Mouse (Mus musculus) cerebellum, adult 9-10 months (tissue): ENCODE data around the gene Il17f.
A peak's percentile ranks its signal among the peaks of the same experiment; 100 is the strongest.
"Not testable (repeated sequence)": the region's sequence is repeated elsewhere in the genome, so short reads cannot be mapped to it uniquely, and the experiment has no call there.

Experiments used
- DNase-seq: peaks from one replicate; pipeline ENCODE4 v3.0.0; 2022

Gene Il17f

DNA sequence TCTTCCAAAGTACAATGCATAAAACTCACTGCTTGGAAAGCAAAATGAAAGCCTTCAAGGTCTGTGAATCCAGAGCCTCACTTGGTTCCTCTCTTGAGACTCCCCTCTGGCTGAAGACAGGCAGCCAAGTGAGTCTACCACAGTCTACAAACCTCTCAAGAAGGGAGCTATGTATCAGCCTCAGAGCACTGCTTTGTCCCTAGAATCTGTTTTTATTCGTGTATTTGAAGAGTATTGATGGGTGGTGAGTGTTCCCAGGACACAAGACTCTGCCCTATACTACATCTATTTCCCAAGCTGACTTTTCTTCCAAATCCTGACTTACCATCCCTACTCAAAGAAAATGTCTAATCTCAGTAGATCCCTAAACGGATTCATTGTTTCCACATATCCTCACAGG, 12.1 kb downstream of the Il17f start:
- no peak for DNase-seq

DNA sequence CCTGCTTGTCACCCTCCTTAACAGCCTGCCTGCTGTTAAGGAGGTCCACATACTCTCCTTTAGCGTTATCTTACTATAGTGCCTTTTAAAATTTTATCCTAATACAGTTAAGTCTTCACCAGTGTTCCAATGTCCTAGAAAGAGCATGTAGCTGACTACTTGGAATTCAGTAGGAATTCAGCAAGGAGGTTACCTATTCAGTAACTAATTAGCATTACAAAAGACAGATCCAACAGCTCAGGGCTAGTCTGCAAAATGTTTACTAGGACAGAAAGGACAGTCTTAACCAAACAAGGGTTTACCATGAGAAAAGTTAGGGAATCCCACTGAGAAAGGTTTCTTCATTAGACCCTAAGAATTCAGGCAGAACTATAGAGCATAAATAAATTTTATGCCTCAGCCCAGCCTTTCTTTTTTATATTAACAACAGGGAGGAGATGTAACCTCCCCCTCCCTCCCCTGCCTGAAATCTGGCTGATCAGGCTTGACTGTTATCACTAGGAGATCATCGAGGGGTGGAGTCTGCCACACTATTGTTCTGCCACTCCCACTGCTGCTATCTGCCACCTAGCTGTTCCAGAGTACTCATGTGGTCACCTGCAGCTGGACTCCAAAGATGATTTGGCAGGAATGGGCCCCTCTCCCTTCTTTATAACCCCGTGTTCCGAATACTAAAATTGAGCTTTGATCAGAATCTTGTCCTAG, 16.2 kb downstream of the Il17f start:
- DNase-seq, result not testable (repeated sequence)

DNA sequence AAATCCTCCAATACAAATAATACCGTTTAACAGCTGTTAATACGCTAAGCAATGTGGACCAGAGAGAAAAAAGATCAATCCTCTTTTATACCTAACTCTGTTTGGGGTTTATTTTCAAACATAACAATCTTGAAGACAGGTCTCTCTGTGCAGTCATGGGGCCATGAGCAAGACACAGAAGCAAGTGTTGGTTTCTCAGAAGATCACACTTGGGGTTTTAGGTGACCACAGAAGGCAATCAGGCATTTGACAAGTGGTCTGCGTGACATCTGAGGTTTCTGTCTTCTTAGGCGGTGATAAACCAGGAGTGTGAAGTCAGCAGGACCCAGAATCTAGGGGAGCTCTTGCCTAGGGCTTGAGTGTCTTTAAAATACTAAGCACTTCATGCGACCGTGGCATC, 23.9 kb downstream of the Il17f start:
- no peak for DNase-seq

- no peak for DNase-seq
These were observed 29.0 kb downstream of the Il17f start for GRCm38 (mm10) chr1:20761411-20761810.

- DNase-seq, result no peak
These were observed 30.1 kb downstream of the Il17f start for GRCm38 (mm10) chr1:20760331-20760730.

DNA sequence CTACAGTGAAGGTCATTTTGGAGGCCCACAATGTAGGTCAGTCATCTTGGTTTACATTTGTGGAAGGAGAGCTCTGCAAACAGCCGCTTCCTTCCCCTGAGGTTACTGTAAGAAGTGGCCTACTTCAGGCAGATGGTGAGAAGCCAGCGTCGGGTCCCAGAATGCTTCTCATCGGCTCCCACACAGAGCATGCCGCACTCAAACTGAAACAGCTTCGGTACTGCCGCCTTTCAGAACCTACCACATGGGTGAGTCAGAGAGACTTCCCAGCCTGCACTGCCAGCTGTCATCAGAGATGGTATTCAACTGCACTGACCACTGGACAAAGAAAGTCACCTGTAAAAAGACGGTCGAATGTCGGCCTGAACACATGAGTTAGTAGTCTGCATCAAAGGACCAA, 30.6 kb downstream of the Il17f start:
- DNase-seq, result peak; percentile 2

DNA sequence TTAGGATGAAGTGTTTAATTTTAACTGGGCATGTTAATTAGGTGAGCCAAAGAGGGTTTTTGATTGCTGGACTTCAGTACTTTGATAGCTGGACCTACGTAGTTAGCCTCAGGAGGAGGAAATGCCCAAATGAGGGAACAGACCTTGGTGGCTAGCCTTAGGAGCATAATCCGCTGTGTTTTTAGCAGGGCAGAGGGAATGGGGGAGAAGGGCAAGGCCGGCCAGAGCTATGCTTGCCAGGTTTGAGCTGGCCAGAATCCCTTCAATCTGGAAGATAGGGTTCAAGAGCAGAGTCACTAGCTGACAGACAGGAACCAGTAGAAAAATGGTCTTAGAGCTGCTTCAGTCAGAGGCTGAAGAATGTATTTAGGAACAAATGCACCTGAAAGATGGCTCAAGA, 32.8 kb downstream of the Il17f start:
- no peak for DNase-seq

DNA sequence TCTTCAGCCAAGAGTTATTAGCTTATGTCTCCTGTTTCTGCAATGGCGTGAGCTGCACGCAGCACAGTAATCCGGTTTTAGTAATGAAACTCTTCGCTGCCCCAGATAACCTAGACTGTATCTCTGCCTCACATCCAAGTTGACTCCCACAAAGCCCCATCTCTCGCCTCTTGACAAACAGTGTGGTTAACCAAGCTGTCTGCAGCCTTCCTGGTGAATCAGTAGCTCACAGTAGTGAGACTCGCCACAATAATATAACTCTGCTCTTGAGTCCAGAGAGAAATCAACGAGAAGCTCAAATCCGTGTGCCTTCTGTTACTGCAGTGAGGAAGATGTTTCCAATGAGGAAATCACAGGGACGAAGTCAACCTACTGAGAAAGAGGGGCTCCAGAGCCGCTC, 36.0 kb downstream of the Il17f start:
- no peak for DNase-seq

DNA sequence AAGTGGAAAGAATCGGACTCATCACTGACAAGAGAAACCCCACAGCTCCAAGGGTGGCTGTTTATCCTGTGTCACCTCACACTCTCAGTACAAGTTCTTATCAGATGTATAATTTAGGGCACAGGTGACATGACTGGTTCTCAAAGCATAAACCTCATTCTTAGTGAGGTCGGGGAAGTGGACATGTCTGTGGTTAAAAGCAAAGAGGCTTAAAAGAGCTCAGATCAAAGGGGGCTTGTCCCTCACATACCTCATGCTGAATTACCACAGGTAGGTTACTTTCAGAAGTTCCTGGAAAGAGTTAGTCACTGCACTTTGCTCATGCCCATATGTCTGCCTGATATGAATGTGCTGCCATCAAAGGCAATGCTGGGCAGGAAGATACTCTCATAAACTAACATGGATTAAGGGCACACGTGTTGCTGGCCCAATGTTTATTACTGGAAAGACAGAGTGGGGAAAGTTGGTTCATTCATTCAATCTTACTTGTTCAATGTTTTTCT, 49.9 kb downstream of the Il17f start:
- no peak for DNase-seq

DNA sequence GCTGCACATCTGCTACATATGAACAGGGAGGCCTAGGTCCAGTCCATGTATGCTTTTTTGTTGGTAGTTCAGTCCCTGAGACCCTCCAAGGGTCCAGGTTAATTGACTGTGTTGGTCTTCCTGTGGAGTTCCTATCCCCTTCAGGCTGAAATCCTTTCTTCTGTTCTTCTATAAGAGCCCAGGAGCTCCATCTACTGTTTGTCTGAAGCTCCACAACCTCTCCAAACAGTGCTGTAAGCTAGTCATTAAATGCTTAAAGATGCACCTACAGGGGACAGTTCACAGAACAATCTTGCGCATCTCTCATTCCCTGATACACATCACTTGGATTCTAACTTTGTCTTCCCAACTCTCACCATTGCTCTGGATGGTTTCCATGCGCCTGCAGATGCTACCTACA, 51.9 kb downstream of the Il17f start:
- no peak for DNase-seq

DNA sequence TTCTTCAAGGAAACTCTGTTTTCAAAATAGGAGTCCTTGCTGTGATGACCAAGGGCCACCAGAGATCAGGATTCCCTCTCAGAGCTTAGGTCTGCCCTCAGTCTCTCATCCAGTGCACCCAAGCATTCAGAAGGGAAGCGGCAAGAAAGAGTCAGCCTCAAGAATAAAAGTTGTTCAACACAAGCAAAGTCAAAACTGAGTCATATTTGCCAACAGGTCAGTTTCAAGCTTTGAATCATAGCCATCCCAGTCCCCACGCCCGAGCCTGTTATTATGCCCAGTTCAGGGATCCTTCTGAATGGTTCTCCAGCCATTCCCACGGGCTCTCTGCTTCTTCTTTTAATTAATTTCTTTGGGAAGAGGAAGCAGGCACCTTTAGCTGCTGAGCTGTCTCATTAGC, 53.8 kb downstream of the Il17f start:
- DNase-seq, result no peak

DNA sequence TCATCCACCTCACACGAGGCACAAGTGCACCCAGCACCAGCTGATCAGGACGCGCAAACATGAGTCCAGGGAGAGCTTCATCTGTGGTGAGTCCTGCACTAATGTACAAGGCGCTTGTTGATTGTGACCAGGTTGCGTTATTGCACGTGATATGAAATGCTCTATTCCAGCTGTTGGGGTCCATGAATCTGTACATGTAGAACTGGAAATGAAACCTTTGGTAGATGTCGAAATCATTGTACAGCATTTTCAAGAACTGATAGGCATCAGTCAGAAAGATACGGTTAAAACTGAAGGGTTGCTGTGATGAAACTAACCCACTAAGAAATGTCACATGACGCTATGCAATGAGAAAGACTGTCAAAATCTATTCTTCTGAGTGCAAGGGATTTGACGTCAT, 59.5 kb downstream of the Il17f start, which contains the start of gene Il17a:
Gene Il17a (plus strand): TSS at position 3 of the 400 bp plus-strand sequence.
- DNase-seq, result no peak
